Mouse (Mus musculus): ENCODE results near the gene Gm15107. TPM values are rescaled to one million over a fixed set of nuclear protein-coding genes. Genes with fewer than 3 reads are reported as not detected.
"Not testable (repeated sequence)": the region's sequence is repeated elsewhere in the genome, so short reads cannot be mapped to it uniquely, and the experiment has no call there.

The Gm15107 gene
- polyA plus RNA-seq (2015; fragmentation: Nextera tagmentation; extraction: Ambion mirVana), result not detected in 2 replicates

DNA sequence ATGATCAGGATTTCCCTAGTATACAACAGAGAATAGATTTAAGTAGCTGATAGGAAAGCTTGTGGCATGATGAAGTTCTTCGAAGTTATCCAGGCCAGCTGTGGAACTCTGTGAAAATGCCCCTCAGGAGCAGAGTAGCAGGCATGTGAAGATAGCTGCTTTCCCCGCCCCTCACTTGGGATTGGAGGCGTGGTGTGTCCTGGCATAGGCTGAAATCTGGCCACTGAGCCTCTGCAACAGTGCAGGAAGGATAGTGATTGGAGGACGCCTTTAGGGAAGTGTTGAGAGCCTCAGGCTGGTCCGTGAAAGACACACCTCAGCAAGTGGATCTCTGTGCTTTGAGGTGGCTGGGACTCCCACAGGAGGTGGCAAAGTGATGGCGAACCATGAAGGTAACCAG is at the start of gene Gm15107:
Gm15107 (plus strand) TSS at position 301 of the 400 bp plus-strand sequence.
- not testable (repeated sequence) for H3K27ac ChIP-seq (replicated peaks); ATAC-seq (ENCODE audit: low read depth); H3K27me3 ChIP-seq; H3K4me1 ChIP-seq (replicated peaks); H3K36me3 ChIP-seq; H3K9me3 ChIP-seq; H3K4me2 ChIP-seq; H3K4me3 ChIP-seq; H3K9ac ChIP-seq
- WGBS, result 93% methylated on average over 1 of the region's 6 CpGs

Other genes starting within 250 kb of the Gm15107 start
- not detected in 2 replicates for gene Gm15080, start 187.7 kb upstream of the Gm15107 start, polyA plus RNA-seq (2015; fragmentation: Nextera tagmentation; extraction: Ambion mirVana)